Mouse (Mus musculus): ENCODE results near the gene Ccdc167.

GRCm38 (mm10) chr17:29760404-29761375, 43.8 kb upstream of the Ccdc167 start:
- TF ChIP-seq POLR2A (IDR thresholded peaks at IDR 0.05; ENCODE audit: control insufficient read depth, low read depth, low read length) (no peak), CTCF (IDR thresholded peaks at IDR 0.05; ENCODE audit: control insufficient read depth, insufficient read depth, insufficient replicate concordance, low read depth, low read length) (no peak)
